Mouse (Mus musculus): ENCODE measurements at regions not wholly inside any gene's neighbourhood (a gene's known extent, or its start where the extent isn't known, plus 50 kb on each side); places are given as distances from the start of the nearest gene placed in this dataset.

- DNase-seq, result no peak
Measured at GRCm38 (mm10) chr2:48627011-48627410, 186.9 kb upstream of the Acvr2a start.

GRCm38 (mm10) chr2:48629106-48630050 is 184.5 kb upstream of the Acvr2a start:
- DNase-seq, result no peak

- DNase-seq, result peak; percentile 75 to 84
Measured at GRCm38 (mm10) chr2:48634456-48635174, 179.3 kb upstream of the Acvr2a start.

GRCm38 (mm10) chr2:48636108-48636507 is 177.8 kb upstream of the Acvr2a start:
- no peak for DNase-seq

- no peak for DNase-seq
Measured at GRCm38 (mm10) chr2:48644114-48644513, 169.8 kb upstream of the Acvr2a start.

GRCm38 (mm10) chr2:48650281-48650680 is 163.6 kb upstream of the Acvr2a start:
- no peak for DNase-seq

GRCm38 (mm10) chr2:48661222-48661621 is 152.7 kb upstream of the Acvr2a start:
- no peak for DNase-seq

GRCm38 (mm10) chr2:48665103-48665502 is 148.8 kb upstream of the Acvr2a start:
- DNase-seq, result no peak

- DNase-seq, result no peak
Measured at GRCm38 (mm10) chr2:48689098-48689497, 124.8 kb upstream of the Acvr2a start.

- no peak for DNase-seq
Measured at GRCm38 (mm10) chr2:48694509-48694908, 119.4 kb upstream of the Acvr2a start.

- peak in 1 of 2 experiments; percentile 5 for DNase-seq
Measured at GRCm38 (mm10) chr2:48700886-48701285, 113.0 kb upstream of the Acvr2a start.

- no peak for DNase-seq
Measured at GRCm38 (mm10) chr2:48705103-48705804, 108.7 kb upstream of the Acvr2a start.

- no peak for DNase-seq
Measured at GRCm38 (mm10) chr2:48705805-48706150, 108.1 kb upstream of the Acvr2a start.

GRCm38 (mm10) chr2:48706188-48706587 is 107.7 kb upstream of the Acvr2a start:
- DNase-seq, result no peak

GRCm38 (mm10) chr2:48716206-48716605 is 97.7 kb upstream of the Acvr2a start:
- no peak for DNase-seq

- DNase-seq, result no peak
Measured at GRCm38 (mm10) chr2:48717770-48718169, 96.1 kb upstream of the Acvr2a start.

GRCm38 (mm10) chr2:48718261-48718660 is 95.6 kb upstream of the Acvr2a start:
- peak; percentile 38 to 53 for DNase-seq

GRCm38 (mm10) chr2:48730780-48731179 is 83.1 kb upstream of the Acvr2a start:
- DNase-seq, result no peak

GRCm38 (mm10) chr2:48733936-48734335 is 80.0 kb upstream of the Acvr2a start:
- DNase-seq, result no peak

GRCm38 (mm10) chr2:48734521-48734920 is 79.4 kb upstream of the Acvr2a start:
- peak in 1 of 2 experiments; percentile 3 for DNase-seq

GRCm38 (mm10) chr2:48736312-48736711 is 77.6 kb upstream of the Acvr2a start:
- no peak for DNase-seq

Measured in cerebellum, postnatal 10 days (tissue).